Mouse (Mus musculus) frontal cortex, adult (tissue): ENCODE data around the gene Snx32.
"Not testable (repeated sequence)": the region's sequence is repeated elsewhere in the genome, so short reads cannot be mapped to it uniquely, and the experiment has no call there.

Source experiments
- ATAC-seq: cut with Nextera tagmentation; 2 replicates; pipeline ENCODE4 v1.9.2; 2017; ENCODE audit warnings: mild to moderate bottlenecking, moderate library complexity, mixed read lengths; ENCODE audit not compliant: low TSS enrichment

The Snx32 gene

GRCm38 (mm10) chr19:5512091-5513004, 2.0 kb upstream of the Snx32 start:
- ATAC-seq: no peak

- no peak for ATAC-seq
Observed at GRCm38 (mm10) chr19:5511074-5511632, 815 bp upstream of the Snx32 start.

GRCm38 (mm10) chr19:5503687-5504086, 6.7 kb downstream of the Snx32 start, which contains the start of gene 1700020D05Rik:
Gene 1700020D05Rik, minus strand, starts transcription at chr19:5503787.
- ATAC-seq: no peak

GRCm38 (mm10) chr19:5500330-5500875, 9.9 kb downstream of the Snx32 start:
- no peak for ATAC-seq

GRCm38 (mm10) chr19:5496052-5496370, 14.3 kb downstream of the Snx32 start:
- ATAC-seq: no peak

GRCm38 (mm10) chr19:5495353-5496051, 14.8 kb downstream of the Snx32 start:
- no peak for ATAC-seq

GRCm38 (mm10) chr19:5494314-5494713, 16.0 kb downstream of the Snx32 start:
- no peak for ATAC-seq

- ATAC-seq: not testable (repeated sequence)
Observed at GRCm38 (mm10) chr19:5493301-5493721, 17.0 kb downstream of the Snx32 start.

GRCm38 (mm10) chr19:5492641-5493040, 17.7 kb downstream of the Snx32 start:
- no peak for ATAC-seq

- peak; percentile 13; the same call in 1 of the 2 replicates for ATAC-seq
Observed at GRCm38 (mm10) chr19:5490898-5491708, 19.2 kb downstream of the Snx32 start.

- ATAC-seq: peak; percentile 56
Observed at GRCm38 (mm10) chr19:5490313-5490897, 19.9 kb downstream of the Snx32 start, which contains the start of gene Cfl1. Gene Cfl1, plus strand, starts transcription at chr19:5490455.

GRCm38 (mm10) chr19:5489721-5490120, 20.6 kb downstream of the Snx32 start:
- ATAC-seq: not testable (repeated sequence)

GRCm38 (mm10) chr19:5488878-5489571, 21.3 kb downstream of the Snx32 start:
- peak; percentile 56 for ATAC-seq

GRCm38 (mm10) chr19:5487768-5488550, 22.4 kb downstream of the Snx32 start, which contains the start of gene Mus81:
Gene Mus81, minus strand, starts transcription at chr19:5488402.
- peak; percentile 25 for ATAC-seq

- ATAC-seq: no peak
Observed at GRCm38 (mm10) chr19:5486771-5487170, 23.6 kb downstream of the Snx32 start.

- ATAC-seq: no peak
Observed at GRCm38 (mm10) chr19:5486286-5486685, 24.1 kb downstream of the Snx32 start.

- ATAC-seq: no peak
Observed at GRCm38 (mm10) chr19:5485821-5486220, 24.5 kb downstream of the Snx32 start.

GRCm38 (mm10) chr19:5485371-5485770, 25.0 kb downstream of the Snx32 start:
- ATAC-seq: no peak

GRCm38 (mm10) chr19:5484496-5484895, 25.8 kb downstream of the Snx32 start:
- no peak for ATAC-seq
